Mouse (Mus musculus): Measurements from ENCODE around the gene Gpr180.

DNA sequence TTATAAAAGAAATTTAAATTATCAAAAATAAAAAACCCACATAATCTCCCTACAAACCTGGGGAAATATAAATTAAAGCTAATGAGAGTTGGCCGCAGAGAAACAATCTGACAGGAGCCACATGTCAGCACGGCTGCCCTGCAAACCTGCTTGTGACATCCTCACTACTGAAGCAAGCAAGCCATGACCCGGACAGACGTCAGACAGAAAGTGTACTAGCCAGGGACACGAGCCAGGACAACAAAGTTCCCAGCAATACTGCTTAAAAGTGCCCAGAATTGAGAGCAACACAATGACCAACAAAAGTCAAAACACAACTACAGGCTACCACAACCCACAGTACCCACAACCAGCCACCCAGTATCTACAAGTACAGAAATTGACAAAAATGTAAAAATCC lies 10.7 kb upstream of the Gpr180 start:
- TF ChIP-seq CTCF (conservative IDR thresholded peaks at IDR 0.05; ENCODE audit: low read length) (no peak), NANOG (IDR thresholded peaks at IDR 0.05; ENCODE audit: borderline replicate concordance, low read length) (no peak)

All from E14TG2a.4 (cell line).